Mouse (Mus musculus) T-cell, adult 2 months (primary cell): ENCODE data around the gene Cyb5b.
"Not testable (repeated sequence)": the region's sequence is repeated elsewhere in the genome, so short reads cannot be mapped to it uniquely, and the experiment has no call there.

Experiments used
- DNase-seq: peaks from one replicate; pipeline ENCODE4 v3.0.0; 2022; ENCODE audit warnings: low spot score

The Cyb5b gene

DNA sequence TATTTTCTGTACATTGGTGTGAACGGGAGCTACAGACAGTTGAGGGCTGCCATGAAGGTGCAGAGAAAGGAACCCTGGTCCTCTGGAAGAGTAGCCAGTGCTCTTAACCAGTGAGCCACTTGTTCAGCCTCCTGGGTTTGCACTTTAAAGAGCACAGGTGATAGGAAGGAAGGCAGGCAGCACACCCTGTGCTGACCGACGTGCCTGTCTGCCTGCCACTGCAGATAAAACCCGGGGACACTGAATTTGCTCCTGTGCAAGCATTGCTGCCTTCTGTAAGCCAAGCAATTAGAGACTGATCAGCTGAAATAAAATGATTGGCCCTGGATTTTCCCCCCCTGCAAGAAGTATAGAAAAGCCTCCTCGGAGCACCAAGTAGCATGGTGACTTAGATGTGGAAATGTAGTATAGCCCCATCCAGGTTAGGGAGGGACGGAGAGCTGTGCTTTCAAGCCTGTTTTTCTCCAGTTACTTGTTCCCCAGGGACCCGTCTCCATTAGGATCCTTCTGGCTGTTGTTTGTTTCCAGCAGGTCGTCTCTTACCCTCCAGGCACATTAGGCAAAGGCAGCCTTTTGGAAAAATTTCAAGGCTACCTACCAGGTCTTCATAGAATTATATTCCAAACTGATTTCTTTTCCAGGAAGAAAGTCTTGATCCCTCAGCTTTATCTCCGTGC, 22.7 kb downstream of the Cyb5b start:
- no peak for DNase-seq

DNA sequence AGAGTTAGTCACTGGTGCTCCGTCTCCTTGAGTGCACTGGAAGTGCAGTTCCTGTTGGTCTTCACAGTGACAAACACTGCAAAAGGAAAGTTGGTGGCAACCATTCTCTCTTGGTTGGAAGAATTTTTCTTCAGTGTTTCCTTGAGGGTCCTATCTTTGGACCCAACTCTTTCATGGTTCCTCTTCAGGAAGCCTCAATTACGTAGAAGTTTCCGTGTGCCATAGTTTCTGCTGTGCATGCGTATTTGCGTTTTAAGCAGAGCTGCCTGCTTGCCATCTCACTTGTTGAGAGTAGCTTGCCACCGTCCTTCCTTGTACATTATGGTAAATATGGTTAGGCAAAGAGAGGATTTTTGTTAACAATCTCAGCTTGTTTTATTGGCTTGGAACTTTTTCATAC, 30.7 kb downstream of the Cyb5b start:
- no peak for DNase-seq

- no peak for DNase-seq
Measured at GRCm38 (mm10) chr8:107184996-107185395, 34.6 kb downstream of the Cyb5b start.

DNA sequence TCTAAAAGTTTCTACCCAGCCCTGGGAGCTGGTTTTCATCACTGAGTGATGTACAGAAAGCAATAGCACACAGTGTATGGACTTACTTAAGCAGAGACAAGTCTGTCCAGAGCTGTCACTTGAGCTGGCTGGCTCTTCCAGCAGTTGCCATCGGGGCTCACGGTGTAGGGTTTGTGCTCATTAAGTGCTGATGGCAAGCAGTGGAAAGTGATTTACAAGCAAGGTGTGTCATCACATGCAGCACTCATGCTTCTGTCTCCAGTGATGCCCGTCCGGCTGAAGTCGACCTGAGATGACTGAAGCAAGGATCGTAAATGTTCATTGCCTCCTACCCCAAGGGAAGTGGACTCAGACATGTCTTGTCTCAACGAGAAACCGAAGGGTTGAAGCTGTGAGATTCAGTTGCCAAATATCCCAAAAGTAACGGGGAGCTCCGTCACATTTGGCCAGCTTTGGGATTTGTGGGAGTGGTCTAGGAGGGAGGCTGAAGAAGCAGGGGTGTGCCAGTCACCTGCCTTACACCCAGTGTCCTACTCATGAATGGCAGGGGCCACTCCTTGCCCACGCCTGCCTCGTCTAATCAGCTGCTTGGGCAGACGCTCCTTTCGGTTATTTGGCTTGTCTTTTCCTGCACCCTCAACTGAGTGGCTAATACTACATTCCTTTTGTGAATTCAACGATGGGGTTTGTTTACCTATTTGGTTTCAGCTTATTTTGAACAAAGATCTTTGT, 36.4 kb downstream of the Cyb5b start:
- DNase-seq: no peak

- no peak for DNase-seq
Measured at GRCm38 (mm10) chr8:107187631-107188030, 37.2 kb downstream of the Cyb5b start.

DNA sequence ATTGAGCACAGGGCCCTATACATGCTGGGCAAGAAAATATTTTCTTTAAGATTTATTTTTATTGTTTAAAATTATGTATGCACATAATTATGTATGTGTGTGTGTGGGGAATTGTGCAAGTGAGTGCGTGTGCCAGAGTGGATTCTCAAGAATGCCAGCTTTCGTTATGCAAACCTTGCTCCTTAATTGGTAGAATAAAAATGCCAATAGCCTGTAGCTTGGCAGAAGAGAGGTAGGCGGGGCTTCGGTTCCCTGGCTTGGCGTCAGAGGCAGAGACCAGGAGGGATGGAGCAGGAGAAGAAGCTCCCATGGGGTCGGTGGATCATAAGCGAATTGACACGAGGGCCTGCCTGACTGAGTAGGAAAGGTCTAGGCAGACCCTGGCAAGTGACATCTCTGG, 42.2 kb downstream of the Cyb5b start:
- DNase-seq: no peak

DNA sequence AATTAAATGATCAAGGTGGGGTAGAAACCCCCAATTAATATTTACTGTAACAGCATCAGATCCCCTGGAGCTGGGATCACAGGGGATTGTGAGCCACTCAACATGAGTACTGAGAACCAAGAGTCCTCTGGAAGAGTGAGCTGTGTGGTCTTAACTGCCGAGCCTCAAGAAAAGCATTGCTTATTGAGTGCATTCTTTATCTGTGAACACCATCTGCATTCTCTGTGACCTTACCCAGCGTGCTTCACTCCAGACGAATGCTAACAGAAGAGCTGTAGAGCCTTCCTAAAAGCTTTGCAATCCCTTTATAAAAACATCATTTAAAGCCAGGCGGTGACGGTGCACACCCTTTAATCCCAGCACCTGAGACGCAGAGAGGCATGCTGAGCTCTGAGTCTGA, 42.9 kb downstream of the Cyb5b start:
- DNase-seq: no peak

- DNase-seq: no peak
Measured at GRCm38 (mm10) chr8:107194786-107195451, 44.5 kb downstream of the Cyb5b start.

DNA sequence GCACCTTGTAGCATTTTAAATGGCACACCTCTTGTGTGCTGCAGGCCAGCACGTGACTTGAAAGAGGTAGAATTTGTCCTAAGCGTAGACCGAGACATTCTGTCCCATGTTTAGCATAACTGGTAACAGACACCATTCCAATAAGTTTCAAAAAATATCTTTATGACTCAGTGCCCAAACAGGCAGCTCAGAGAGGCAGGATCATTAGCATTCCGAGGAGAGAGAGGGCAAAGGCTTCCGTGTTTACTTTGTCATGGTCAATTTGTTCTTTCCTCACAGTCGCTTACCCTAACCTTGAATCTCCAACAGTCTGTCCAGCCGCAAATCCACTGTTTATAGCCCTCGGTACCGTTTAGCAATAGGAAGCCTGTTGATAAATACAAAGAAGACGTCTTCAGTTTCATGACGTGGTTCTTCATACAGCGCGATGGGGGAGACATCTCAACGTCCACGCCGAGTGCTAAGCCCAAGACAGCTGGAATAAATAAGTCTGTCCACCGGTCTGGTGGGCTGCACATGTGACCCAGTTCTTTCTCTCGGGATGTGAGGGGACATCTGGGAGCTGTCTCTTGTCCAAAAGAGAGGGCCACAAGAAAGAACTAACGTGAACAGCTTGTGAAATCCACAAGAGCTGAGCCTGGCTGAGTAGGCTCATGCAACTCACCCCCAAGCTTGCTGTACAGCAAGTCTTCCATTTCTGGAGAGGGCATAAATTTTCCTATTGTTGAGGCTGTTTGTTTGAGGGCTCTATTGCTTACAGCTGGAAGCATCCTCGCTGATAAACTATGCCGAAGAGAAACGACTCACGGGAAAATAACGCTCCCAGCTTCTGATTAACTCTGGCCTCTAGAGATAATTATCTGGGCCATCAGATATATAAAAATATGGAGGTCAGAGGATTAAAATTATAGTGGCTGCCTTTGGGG, 47.7 kb downstream of the Cyb5b start:
- no peak for DNase-seq

- no peak for DNase-seq
Measured at GRCm38 (mm10) chr8:107205164-107205563, 54.7 kb downstream of the Cyb5b start.

- DNase-seq: no peak
Measured at GRCm38 (mm10) chr8:107205701-107206561, 55.5 kb downstream of the Cyb5b start.

- DNase-seq: no peak
Measured at GRCm38 (mm10) chr8:107206782-107207525, 56.5 kb downstream of the Cyb5b start.

DNA sequence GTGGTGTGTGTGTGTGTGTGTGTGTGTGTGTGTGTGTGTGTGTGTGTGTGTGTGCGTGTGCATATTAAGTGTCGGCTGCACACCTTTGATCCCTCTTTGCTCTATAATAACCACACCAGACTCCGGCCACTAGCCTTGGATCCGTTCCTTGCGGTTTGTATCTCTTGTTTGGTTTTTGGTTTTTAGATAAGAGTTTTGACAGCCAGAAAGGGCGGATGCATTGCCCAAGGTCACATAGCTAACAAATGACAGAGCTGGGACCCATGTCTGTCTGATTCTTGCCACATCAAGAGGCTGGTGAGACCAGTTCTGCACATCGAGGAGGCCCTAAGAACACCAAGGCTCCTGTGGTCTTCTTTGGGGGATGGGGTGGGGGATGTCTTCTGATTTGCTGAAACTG, 58.7 kb downstream of the Cyb5b start:
- no peak for DNase-seq

DNA sequence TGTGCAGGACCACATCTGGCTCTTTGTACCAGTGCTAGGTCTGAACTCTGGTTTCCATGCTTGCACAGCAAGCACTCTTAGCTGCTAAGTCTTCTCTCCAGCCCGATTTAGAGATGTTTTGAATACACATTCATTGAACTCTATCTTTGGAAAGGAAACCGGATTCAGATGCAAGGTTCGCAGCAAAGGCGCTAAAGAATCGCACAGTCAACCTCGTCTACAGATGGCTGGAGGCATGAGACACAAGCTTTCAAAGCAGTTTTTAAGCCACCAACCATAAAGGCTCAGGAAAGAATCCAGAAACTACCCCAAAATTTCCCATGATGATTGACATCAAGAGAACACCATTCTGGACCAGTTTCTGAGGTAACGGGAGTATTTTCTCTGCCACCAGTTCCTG, 61.6 kb downstream of the Cyb5b start:
- DNase-seq: no peak

GRCm38 (mm10) chr8:107217230-107217629, 66.8 kb downstream of the Cyb5b start:
- not testable (repeated sequence) for DNase-seq

- DNase-seq: no peak
Measured at GRCm38 (mm10) chr8:107218091-107218490, 67.7 kb downstream of the Cyb5b start.

DNA sequence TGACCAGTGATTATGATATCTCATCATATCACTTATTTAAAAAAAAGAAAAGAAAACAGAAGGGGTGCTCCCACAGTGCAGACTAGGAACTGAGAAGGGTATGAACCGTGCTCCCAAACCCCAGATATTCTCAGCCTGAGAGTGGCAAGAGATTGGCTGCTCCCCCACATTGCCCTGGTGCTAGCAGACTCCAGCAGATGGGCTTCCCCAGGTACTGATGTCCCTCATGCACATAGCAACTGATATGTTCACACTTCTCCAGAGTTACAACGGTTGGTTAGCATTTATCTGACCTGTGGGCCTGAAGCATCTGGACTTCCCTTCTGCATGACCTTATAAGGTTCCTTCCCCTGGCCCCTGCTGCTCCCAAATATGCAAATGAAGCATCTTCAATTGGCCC, 68.6 kb downstream of the Cyb5b start:
- DNase-seq: no peak

DNA sequence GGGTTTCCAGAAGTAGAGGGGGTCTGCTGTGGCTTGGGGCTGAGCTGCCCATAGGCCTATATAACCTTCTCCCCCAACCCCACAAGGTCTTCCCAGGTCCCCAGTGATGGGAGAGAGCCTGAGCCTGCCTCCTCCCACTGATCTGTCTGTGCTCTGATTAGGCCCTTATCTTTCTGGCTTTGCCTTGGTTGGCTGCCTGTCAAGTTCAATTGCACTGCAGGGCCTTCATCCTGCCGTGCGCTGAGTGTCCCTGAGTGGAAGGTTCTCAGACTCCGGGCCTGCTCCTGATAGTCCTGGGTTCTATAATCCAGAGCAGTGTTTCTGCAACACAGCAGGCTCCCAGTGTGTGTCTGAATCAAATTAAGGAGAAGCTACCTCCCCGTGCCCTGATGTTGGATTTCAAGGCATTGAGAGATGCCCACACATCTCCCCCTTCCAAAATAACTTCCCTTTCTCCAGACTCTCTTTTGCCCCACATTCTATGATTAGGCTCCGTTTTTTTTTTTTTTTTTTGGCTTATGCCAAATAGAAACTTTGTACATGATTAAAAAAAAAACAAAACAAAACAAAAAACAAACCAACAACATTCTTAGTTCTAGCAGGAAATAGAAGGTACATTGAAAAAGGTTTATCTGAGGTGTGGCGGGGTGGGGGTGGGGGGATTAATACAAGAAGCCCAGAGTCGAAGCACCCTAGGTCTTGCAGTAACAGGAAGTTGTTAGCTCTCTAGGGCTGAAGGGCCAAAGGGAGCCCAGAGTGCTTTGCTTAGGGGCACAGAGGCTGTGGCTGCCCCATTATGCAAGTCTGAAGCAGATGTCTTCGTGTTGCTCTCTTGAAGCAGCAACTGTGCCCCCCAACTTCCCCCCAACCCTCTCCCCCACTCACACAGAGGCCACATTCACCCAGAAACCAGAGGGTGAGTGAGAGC, 71.7 kb downstream of the Cyb5b start:
- no peak for DNase-seq

DNA sequence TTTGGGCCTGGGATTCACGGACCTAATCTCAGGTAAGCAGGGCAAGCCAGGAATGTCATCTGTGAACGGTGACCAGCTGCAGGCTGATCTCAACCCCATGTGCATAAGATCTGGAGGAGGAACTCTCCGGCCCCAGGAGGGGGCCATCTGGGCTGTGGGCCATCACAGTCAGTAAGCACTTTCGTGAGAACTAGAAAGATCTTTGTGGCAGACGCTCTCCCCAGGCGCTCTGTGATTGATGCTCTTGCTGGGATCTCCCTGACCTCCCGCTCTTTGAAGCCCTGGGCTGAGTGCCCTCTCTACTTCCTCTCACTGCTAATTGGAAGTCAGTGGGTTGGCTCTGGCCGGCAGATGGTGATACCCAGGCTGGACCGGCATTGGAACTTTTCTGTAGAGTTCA, 75.7 kb downstream of the Cyb5b start:
- DNase-seq: no peak
